Mouse (Mus musculus): Measurements from ENCODE around the gene Cyp3a25. TPM values are rescaled to one million over a fixed set of nuclear protein-coding genes. Genes with fewer than 3 reads are reported as not detected.

The Cyp3a25 gene
- not detected in 2 replicates for polyA plus RNA-seq (2021; fragmentation: Nextera tagmentation)
- long read RNA-seq, experiment 1: 0 reads
- long read RNA-seq, experiment 2: 0 reads

DNA sequence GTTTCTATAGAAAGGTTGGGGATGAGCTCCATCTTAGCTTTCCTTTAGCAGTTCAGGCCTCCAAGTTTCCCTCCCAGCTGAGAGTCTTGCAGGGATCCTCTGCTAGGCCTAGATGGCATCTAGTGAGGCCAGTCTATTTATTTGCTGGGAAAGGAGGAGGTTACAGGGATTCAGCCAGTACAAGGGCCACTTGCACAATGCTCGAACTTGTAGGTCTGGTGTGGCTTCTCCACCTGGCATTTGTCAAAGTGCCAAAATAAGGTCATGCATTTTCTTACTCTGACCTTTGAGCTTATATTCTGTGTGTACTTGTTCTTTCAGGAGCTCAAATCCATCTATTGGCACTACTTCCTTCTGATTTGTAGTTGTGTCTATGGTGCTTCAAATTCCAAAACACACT, at the start of gene Cyp3a25:
Gene Cyp3a25, minus strand, starts transcription at position 110 of the 400 bp plus-strand sequence.

Other genes starting within 250 kb of the Cyp3a25 start
- gene Cyp3a44, start 203.7 kb downstream of the Cyp3a25 start, polyA plus RNA-seq (2021; fragmentation: Nextera tagmentation): not detected in 2 replicates
- gene Cyp3a11, start 129.7 kb downstream of the Cyp3a25 start, polyA plus RNA-seq (2021; fragmentation: Nextera tagmentation): not detected in 2 replicates
- gene Cyp3a59, start 69.6 kb upstream of the Cyp3a25 start, polyA plus RNA-seq (2021; fragmentation: Nextera tagmentation): not detected in 2 replicates
- gene Gm5565, start 150.9 kb upstream of the Cyp3a25 start, polyA plus RNA-seq (2021; fragmentation: Nextera tagmentation): not detected in 2 replicates
- not detected in 2 replicates for gene Gm6309, start 161.1 kb upstream of the Cyp3a25 start, polyA plus RNA-seq (2021; fragmentation: Nextera tagmentation)
- gene 1700001J03Rik, start 175.7 kb upstream of the Cyp3a25 start, polyA plus RNA-seq (2021; fragmentation: Nextera tagmentation): not detected in 2 replicates
- gene Rnf6, start 211.9 kb upstream of the Cyp3a25 start, polyA plus RNA-seq (2021; fragmentation: Nextera tagmentation): 34.0 and 35.3 TPM in 2 replicates
- gene Cdk8, start 221.6 kb upstream of the Cyp3a25 start, polyA plus RNA-seq (2021; fragmentation: Nextera tagmentation): 3.2 and 3.4 TPM in 2 replicates